8 mouse cellular contexts compared by ENCODE assay signal in the genomic region with DNA sequence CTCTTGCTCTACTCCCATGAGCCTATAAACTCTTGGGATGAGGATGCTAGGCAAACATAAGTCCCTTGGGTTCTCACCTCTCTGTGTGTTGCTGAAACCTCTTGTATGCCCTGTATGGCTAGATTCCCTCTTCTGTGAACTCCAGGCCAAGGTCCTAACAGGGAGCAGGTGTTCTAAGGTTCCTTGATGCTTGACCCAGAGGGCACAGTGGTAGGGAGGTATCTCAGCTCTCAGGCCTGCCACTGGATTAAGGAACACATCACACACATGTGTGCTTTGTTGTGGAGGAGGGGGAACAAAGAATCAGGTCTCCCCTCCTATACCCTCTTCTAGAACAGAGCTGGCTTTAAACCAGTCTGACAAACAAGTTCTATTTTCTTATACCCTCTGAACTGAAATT. TPM values are rescaled to one million over a fixed set of nuclear protein-coding genes. Genes with fewer than 3 reads are reported as not detected.
DNase-seq lines count a peak whose midpoint lies in the region; ATAC-seq lines count a peak whose summit lies in the region.

A gene (minus strand): TSS at position 101 of the 400 bp plus-strand sequence.

- no peaks in the 10 kb centered on the region for H3K27me3 ChIP-seq in lung, embryonic 15.5 days
- no peaks in the 10 kb centered on the region for H3K27me3 ChIP-seq in embryonic facial prominence, embryonic 11.5 days (ENCODE audit: control insufficient read depth, insufficient read depth, low read length)
- no peaks in the 10 kb centered on the region for H3K27me3 ChIP-seq in hindbrain, embryonic 10.5 days (ENCODE audit: insufficient read depth, poor library complexity, severe bottlenecking)

- H3K4me1 ChIP-seq in lung, embryonic 15.5 days, result peaks cover 13% of the 10 kb centered on the region
- no peaks in the 10 kb centered on the region for H3K4me1 ChIP-seq in embryonic facial prominence, embryonic 11.5 days (ENCODE audit: control insufficient read depth, insufficient read depth, low read length)
- peaks cover 26% of the 10 kb centered on the region for H3K4me1 ChIP-seq in hindbrain, embryonic 10.5 days (replicated peaks)

- H3K27ac ChIP-seq in lung, embryonic 15.5 days, result no peak within 1 kb of the TSS
- H3K27ac ChIP-seq in embryonic facial prominence, embryonic 11.5 days (replicated peaks; ENCODE audit: low read depth, low read length), result no peak within 1 kb of the TSS
- H3K27ac ChIP-seq in hindbrain, embryonic 10.5 days, result no peak within 1 kb of the TSS

- DNase-seq in lung, postnatal 36 days, result no peak
- no peak for DNase-seq in embryonic facial prominence, embryonic 11.5 days (ENCODE audit: low spot score)
- DNase-seq in hindbrain, embryonic 10.5 days (ENCODE audit: low spot score), result no peak
- DNase-seq in retina, postnatal 1 day, result no peak
- no peak for DNase-seq in cerebellum, adult 18-20 months

- H3K4me2 ChIP-seq in lung, embryonic 15.5 days, result no peak within 1 kb of the TSS
- H3K4me2 ChIP-seq in embryonic facial prominence, embryonic 11.5 days (ENCODE audit: low read depth, low read length), result no peak within 1 kb of the TSS

- no peak within 1 kb of the TSS for H3K9ac ChIP-seq in lung, embryonic 15.5 days
- no peak within 1 kb of the TSS for H3K9ac ChIP-seq in embryonic facial prominence, embryonic 11.5 days (replicated peaks; ENCODE audit: low read length)

- no peak within 1 kb of the TSS for H3K4me3 ChIP-seq in lung, embryonic 15.5 days
- H3K4me3 ChIP-seq in embryonic facial prominence, embryonic 11.5 days (ENCODE audit: low read depth, low read length), result no peak within 1 kb of the TSS
- H3K4me3 ChIP-seq in hindbrain, embryonic 10.5 days, result no peak within 1 kb of the TSS

- ATAC-seq in lung, embryonic 15.5 days (ENCODE audit: borderline replicate concordance, extremely low read depth, low FRiP score, low TSS enrichment), result no peak
- no peak for ATAC-seq in embryonic facial prominence, embryonic 11.5 days (replicated peaks; ENCODE audit: insufficient number of reproducible peaks, low FRiP score, low TSS enrichment, low read depth)
- no peak for ATAC-seq in megakaryocyte progenitor cell, adult 5-6 weeks (replicated peaks; ENCODE audit: poor library complexity)
- no peak for ATAC-seq in inflammation-experienced regulatory T-cells, adult 6 months

- H3K9me3 ChIP-seq in lung, embryonic 15.5 days, result no peaks in the 10 kb centered on the region
- H3K9me3 ChIP-seq in embryonic facial prominence, embryonic 11.5 days (replicated peaks; ENCODE audit: control insufficient read depth, low read length), result no peaks in the 10 kb centered on the region
- H3K9me3 ChIP-seq in hindbrain, embryonic 10.5 days, result peaks cover 3% of the 10 kb centered on the region; the same call in 1 of the 2 replicates

- no peaks in the 10 kb centered on the region for H3K36me3 ChIP-seq in lung, embryonic 15.5 days
- H3K36me3 ChIP-seq in embryonic facial prominence, embryonic 11.5 days (replicated peaks; ENCODE audit: control insufficient read depth, insufficient read depth, low read depth, low read length), result no peaks in the 10 kb centered on the region
- no peaks in the 10 kb centered on the region for H3K36me3 ChIP-seq in hindbrain, embryonic 10.5 days

RNA-seq across cellular contexts. Expression of the gene that starts here (rescaled TPM):
- 68.8 and 73.7 TPM in 2 replicates for polyA plus RNA-seq in lung, embryonic 15.5 days (2015; fragmentation: Nextera tagmentation; extraction: Ambion mirVana)
- 61.6 and 64.2 TPM in 2 replicates for polyA plus RNA-seq in embryonic facial prominence, embryonic 11.5 days (2014; fragmentation: Nextera tagmentation; extraction: Ambion mirVana)
- 68.0 and 83.0 TPM in 2 replicates for polyA plus RNA-seq in hindbrain, embryonic 10.5 days (2016; fragmentation: Nextera tagmentation; extraction: Ambion mirVana)
- 15.9 and 16.2 TPM in 2 replicates for total RNA-seq in megakaryocyte progenitor cell, adult 5-6 weeks (2015)
- 12.2 and 12.5 TPM in 2 replicates for total RNA-seq in megakaryocyte progenitor cell, adult 5-6 weeks (2017)
- 1 to 10 TPM; 6.5 to 9.4 (median 8.6) TPM for polyA plus RNA-seq in inflammation-experienced regulatory T-cells, adult 6 months (2017; shearing (Covaris generic))
